Mouse (Mus musculus) midbrain, embryonic 14.5 days (tissue): ENCODE results near the gene Gm5148. TPM values are rescaled to one million over a fixed set of nuclear protein-coding genes. Genes with fewer than 3 reads are reported as not detected.
A peak's percentile ranks its signal among the peaks of the same experiment; 100 is the strongest.

Experiments
- ATAC-seq: fragments of 200-750 bp; cut with Nextera tagmentation; 2 replicates; pipeline ENCODE4 v1.8.0; 2017; ENCODE audit warnings: moderate number of reproducible peaks, moderate library complexity; ENCODE audit not compliant: low FRiP score, low TSS enrichment
- DNase-seq: peaks from one replicate; pipeline ENCODE4 v3.0.0-alpha.2; 2015
- H3K27ac ChIP-seq: fragments of 300-500 bp; sonication (generic); replicated peaks from 2 replicates; pipeline ENCODE4 v1.5.1; 2014; ENCODE audit warnings: mild to moderate bottlenecking, low read depth, low read length, moderate library complexity
- H3K27me3 ChIP-seq: fragments of 300-500 bp; sonication (generic); 2 replicates; pipeline ENCODE4 v1.6.1; 2014; ENCODE audit warnings: low read length, control low read depth, mixed read lengths; ENCODE audit not compliant: control insufficient read depth, insufficient read depth
- H3K36me3 ChIP-seq: fragments of 300-500 bp; sonication (generic); 2 replicates; pipeline ENCODE4 v1.6.1; 2014; ENCODE audit warnings: low read length, control low read depth; ENCODE audit not compliant: control insufficient read depth, insufficient read depth
- H3K4me1 ChIP-seq: fragments of 300-500 bp; sonication (generic); 2 replicates; pipeline ENCODE4 v1.6.1; 2014; ENCODE audit warnings: mild to moderate bottlenecking, antibody characterized with exemption, low read length, control low read depth; ENCODE audit not compliant: control insufficient read depth, insufficient read depth
- H3K4me2 ChIP-seq: fragments of 300-500 bp; sonication (generic); 2 replicates; pipeline ENCODE4 v1.6.1; 2014; ENCODE audit warnings: mild to moderate bottlenecking, low read length, moderate library complexity
- H3K4me3 ChIP-seq: fragments of 300-500 bp; sonication (generic); replicated peaks from 2 replicates; pipeline ENCODE4 v1.5.1; 2014; ENCODE audit warnings: low read depth, low read length
- H3K9ac ChIP-seq: fragments of 300-500 bp; sonication (generic); replicated peaks from 2 replicates; pipeline ENCODE4 v1.6.1; 2014; ENCODE audit warnings: mild to moderate bottlenecking, low read length, moderate library complexity
- H3K9me3 ChIP-seq: fragments of 300-500 bp; sonication (generic); 2 replicates; pipeline ENCODE4 v1.6.1; 2016; ENCODE audit warnings: low read length, control low read depth, mixed read lengths; ENCODE audit not compliant: control insufficient read depth
- WGBS: fragments of 180-500 bp; shearing (Covaris S2); extraction: QIAGEN DNeasy Blood & Tissue Kit; methylation state at CpG from one replicate; pipeline ENCODE4 v1.1.7; 2014; 5-methylcytosine and 5-hydroxymethylcytosine counted together
- polyA plus RNA-seq: library from polyadenylated mRNA; unstranded; fragments of >200 nt; fragmentation: Nextera tagmentation; extraction: Ambion mirVana; gene quantifications from 2 replicates; pipeline ENCODE4 v1.2.1, GENCODE M21; 2014

The Gm5148 gene
- 12.9 and 18.5 TPM in 2 replicates for polyA plus RNA-seq

DNA sequence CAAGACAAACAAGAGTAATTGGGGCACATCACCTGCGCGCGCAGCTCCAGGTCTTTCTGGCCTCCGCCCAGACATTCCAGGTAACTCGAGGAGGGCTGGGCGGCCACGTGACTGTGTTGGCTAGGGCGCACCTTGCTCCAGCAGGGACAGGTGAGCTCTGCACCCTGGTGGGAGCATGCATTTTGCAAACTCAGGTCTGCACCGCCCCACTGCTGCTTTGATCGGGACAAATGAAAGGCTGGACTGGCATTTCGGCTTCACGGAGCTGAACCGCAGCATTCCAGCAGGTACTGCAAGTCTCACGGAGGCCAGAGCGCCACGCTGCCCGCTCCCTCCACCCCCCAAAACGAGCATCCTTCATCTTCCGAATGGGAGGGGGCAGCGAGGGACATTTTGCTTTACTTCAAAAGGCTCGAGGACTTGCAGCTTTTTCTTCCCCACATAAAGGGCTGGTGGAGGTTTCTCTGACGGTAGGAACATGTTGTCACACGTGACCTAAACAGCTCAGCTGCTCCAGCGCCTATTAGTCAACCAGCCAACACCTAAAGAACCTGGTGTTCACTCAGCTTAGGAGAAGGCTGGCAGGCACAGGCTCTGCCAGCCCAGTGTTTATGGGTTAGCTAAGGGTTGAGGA lies at the start of gene Gm5148:
Gm5148 (minus strand) TSS at position 320 of the 634 bp plus-strand sequence.
- Histone ChIP-seq H3K4me1 (peaks cover 6% of the 10 kb centered on the region; the same call in 1 of the 2 replicates), H3K9me3 (no peaks in the 10 kb centered on the region), H3K27me3 (no peaks in the 10 kb centered on the region), H3K36me3 (no peaks in the 10 kb centered on the region), H3K9ac (peak within 1 kb of the TSS; percentile 56), H3K27ac (peak within 1 kb of the TSS; percentile 70), H3K4me2 (peak within 1 kb of the TSS; percentile 63), H3K4me3 (peak within 1 kb of the TSS; percentile 40)
- ATAC-seq (peak; percentile 76), DNase-seq (peak; percentile 75)
- 4% methylated on average over 24 of the region's 24 CpGs for WGBS

DNA sequence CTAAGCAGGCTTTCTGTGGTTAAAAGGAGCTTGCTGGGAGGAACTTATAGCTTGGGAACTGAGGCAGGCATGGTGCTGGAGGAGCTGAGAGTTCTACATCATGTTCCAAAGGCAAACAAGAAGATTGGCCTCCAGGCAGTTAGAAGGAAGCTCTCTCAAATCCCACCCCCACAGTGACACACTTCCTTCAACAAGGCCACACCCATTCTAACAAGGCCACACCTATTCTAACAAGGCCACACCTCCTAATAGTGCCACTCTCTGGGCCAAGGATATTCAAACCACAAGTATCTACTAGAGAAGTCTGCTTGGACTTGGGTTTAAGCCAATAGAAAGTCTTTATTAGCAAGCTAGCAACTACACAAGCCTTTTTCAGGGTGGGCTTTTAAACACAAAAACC lies 46.7 kb upstream of the Gm5148 start:
- Histone ChIP-seq H3K36me3 (no peaks in the 10 kb centered on the region), H3K4me3 (no peak overlapping the region), H3K4me2 (no peak overlapping the region), H3K9me3 (no peaks in the 10 kb centered on the region), H3K27ac (no peak overlapping the region), H3K9ac (no peak overlapping the region), H3K27me3 (no peaks in the 10 kb centered on the region), H3K4me1 (peaks cover 29% of the 10 kb centered on the region)
- no peak for DNase-seq
- ATAC-seq = no peak

DNA sequence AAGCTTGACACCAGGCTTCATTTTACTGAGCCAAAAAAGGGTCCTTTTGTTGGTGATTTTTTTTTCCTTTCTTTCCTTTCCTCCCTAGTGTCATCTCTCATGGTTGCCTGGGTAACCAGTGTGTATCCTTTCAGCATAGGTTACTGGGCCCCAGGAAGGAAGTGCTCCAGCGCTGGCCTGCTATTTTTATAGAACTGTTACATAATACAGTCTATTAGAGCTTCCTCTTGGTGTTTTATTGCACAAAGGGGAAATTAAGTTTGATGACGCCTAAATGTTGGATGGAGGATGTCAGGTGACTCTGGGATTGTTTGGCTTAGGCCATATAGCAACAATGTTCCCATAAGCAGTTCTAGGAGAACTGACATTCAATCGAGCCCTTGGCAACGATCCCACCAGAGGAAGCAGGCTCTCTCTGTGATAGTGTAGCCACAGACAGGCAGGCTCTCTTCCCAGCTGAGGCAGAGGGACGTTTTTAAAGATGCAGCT lies 45.0 kb upstream of the Gm5148 start:
- Histone ChIP-seq H3K36me3 (no peaks in the 10 kb centered on the region), H3K9ac (no peak overlapping the region; the same call in 1 of the 2 replicates), H3K4me1 (peaks cover 29% of the 10 kb centered on the region), H3K9me3 (no peaks in the 10 kb centered on the region), H3K27me3 (no peaks in the 10 kb centered on the region), H3K4me3 (no peak overlapping the region), H3K4me2 (peak overlapping the region; percentile 34), H3K27ac (peak overlapping the region; percentile 78)
- 9% methylated on average over 5 of the region's 5 CpGs for WGBS
- DNase-seq (peak; percentile 85), ATAC-seq (peak; percentile 70; the same call in 1 of the 2 replicates)

DNA sequence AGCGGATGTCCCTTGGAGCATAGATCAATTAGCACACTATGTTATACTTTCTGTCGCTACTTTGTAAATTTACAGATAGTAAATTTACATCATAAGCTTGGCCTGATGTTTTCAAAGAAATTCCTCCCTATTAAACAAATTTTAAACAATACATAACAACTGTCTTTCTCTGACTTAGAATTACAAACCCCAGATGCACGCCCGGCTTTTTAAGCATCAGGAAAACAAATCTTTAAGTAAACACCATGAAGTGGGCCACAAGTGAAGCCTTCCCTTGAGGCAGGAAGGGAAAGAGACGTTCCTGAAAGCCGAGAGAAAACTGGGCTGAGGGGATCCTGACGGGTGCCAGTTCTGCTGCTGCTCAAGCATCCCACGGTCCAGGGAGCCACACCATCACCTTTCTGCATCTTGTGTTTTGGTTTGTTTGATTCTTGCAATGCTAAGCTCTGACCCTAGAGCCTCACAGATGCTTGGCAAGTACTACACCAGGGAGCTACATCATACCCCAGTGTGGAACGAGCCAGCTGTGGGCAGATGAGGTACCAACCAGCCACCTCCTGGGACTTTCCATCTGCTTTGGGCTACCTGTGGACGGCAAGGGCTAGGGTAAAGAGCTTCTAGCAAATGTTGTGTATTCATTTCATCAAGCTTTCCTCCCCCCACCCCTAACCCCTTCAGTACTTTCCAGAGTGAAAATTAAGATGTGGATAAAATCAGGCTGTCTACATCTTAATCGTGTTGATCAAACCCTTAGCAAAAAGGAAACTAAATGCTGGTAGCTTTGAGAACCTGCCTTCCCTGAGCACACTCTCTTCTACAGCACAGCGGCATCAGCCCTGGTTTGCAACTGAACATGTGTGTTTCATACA lies 43.1 kb upstream of the Gm5148 start:
- Histone ChIP-seq H3K4me2 (no peak overlapping the region), H3K4me1 (peaks cover 29% of the 10 kb centered on the region), H3K27ac (no peak overlapping the region), H3K9ac (no peak overlapping the region), H3K9me3 (no peaks in the 10 kb centered on the region), H3K4me3 (no peak overlapping the region), H3K27me3 (no peaks in the 10 kb centered on the region), H3K36me3 (no peaks in the 10 kb centered on the region)
- no peak for DNase-seq
- 68% methylated on average over 12 of the region's 12 CpGs for WGBS
- no peak for ATAC-seq

DNA sequence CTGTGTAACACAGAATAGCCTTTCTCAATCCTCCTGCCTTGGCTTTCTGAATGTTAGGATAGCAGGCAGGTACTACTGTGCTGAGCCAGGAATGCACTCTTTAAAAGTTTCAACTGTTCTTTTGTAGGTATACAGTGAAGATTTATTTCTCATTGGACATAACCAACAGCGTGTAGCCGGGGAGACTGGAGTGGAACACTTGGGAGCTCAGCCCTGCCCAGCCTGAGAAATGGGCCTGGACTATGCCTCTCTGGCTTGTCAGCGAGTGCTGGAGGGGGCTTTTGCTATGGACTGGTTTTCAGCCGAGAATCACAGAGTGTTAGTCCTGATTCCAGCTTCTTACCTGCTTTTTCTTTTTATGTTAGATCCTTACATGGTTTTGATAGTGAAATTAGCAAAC lies 42.3 kb upstream of the Gm5148 start:
- ATAC-seq = no peak
- Histone ChIP-seq H3K4me1 (peaks cover 29% of the 10 kb centered on the region), H3K27ac (no peak overlapping the region), H3K4me2 (no peak overlapping the region), H3K9me3 (no peaks in the 10 kb centered on the region), H3K4me3 (no peak overlapping the region), H3K36me3 (no peaks in the 10 kb centered on the region), H3K9ac (no peak overlapping the region), H3K27me3 (no peaks in the 10 kb centered on the region)
- no peak for DNase-seq
- 53% methylated on average over 4 of the region's 4 CpGs for WGBS

DNA sequence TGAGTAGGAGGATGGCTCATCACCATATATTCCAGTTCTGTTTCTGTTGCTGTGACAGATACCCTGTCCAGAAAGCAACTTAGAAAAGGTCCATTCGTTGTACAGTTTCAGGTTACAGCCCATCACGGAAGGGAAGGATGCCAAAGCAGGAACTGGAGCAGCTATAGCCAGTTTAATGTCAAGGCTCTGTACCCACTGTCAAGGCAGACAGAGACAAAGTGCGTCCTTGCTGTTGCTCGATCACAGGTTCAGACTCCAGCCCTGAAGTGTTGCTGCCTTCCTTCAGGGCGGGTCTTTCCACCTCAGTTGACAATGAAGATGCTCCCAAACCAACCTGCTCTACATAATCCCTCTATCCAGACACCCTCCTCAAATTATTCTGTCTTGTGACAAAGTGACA lies 41.7 kb upstream of the Gm5148 start:
- DNase-seq (no peak), ATAC-seq (no peak)
- WGBS = 86% methylated on average over 5 of the region's 5 CpGs
- H3K4me1 ChIP-seq = peaks cover 29% of the 10 kb centered on the region
- H3K4me3 ChIP-seq = no peak overlapping the region
- H3K27me3 ChIP-seq = no peaks in the 10 kb centered on the region
- no peaks in the 10 kb centered on the region for H3K9me3 ChIP-seq
- H3K9ac ChIP-seq = no peak overlapping the region
- H3K4me2 ChIP-seq = no peak overlapping the region
- no peaks in the 10 kb centered on the region for H3K36me3 ChIP-seq
- no peak overlapping the region for H3K27ac ChIP-seq

DNA sequence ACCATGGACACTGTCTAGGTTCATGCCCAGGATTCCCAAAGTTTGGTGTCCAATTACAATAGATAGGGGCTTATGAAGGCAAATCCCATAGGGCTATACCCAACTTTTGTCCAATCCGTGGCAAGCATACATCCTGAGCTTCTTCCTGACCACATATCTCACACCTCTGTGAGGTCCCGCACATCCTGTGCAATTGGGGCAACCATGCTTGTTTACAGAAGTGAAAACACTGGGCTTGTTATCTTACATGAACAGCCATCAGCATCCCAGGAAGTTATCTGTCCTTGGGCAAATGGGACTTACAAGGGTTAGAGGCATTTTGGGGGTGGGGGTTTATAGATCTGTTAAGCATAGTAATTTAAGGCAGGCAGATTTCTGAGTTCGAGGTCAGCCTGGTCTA lies 41.0 kb upstream of the Gm5148 start:
- 90% methylated on average over 3 of the region's 3 CpGs for WGBS
- no peaks in the 10 kb centered on the region for H3K27me3 ChIP-seq
- H3K9me3 ChIP-seq = no peaks in the 10 kb centered on the region
- H3K4me2 ChIP-seq = no peak overlapping the region
- no peak overlapping the region for H3K27ac ChIP-seq
- peaks cover 29% of the 10 kb centered on the region for H3K4me1 ChIP-seq
- no peaks in the 10 kb centered on the region for H3K36me3 ChIP-seq
- no peak overlapping the region for H3K9ac ChIP-seq
- H3K4me3 ChIP-seq = no peak overlapping the region
- DNase-seq (no peak), ATAC-seq (no peak)

DNA sequence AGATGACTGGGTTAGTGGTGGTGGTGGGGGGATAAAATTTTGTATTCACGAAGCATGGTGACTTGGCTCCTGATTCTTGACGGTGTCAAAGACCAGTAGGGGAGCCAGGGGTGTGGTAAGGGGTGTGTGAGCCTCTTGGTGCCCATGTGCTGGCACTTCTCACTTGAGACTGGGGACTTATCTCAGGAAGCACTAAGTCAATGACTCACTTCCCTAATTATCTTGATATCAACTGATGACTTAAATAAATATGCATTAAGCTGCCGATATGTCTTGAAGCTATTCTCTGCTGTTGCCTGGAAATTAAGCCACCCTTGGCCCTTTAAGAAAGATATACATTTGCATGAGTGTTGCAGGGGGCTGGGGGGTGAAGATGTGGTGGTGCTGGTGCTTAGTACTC lies 38.0 kb upstream of the Gm5148 start:
- H3K4me3 ChIP-seq = no peak overlapping the region
- H3K36me3 ChIP-seq = no peaks in the 10 kb centered on the region
- ATAC-seq (no peak), DNase-seq (no peak)
- H3K9ac ChIP-seq = no peak overlapping the region
- no peaks in the 10 kb centered on the region for H3K27me3 ChIP-seq
- H3K4me2 ChIP-seq = no peak overlapping the region
- H3K9me3 ChIP-seq = no peaks in the 10 kb centered on the region
- no peak overlapping the region for H3K27ac ChIP-seq
- peaks cover 12% of the 10 kb centered on the region for H3K4me1 ChIP-seq
- WGBS = 86% methylated on average over 3 of the region's 3 CpGs
